Mouse (Mus musculus): ENCODE data around the gene Jagn1. TPM values are rescaled to one million over a fixed set of nuclear protein-coding genes. Genes with fewer than 3 reads are reported as not detected.

The Jagn1 gene
- polyA plus RNA-seq, 1 experiment from 2014 or later, result 86.0 TPM

GRCm38 (mm10) chr6:113457952-113458534, 15.7 kb downstream of the Jagn1 start, which contains the start of gene Il17re:
Il17re (plus strand) TSS chr6:113458484.
- H3K36me3 ChIP-seq (ENCODE audit: poor library complexity, severe bottlenecking), result no peaks in the 10 kb centered on the region
- H3K9ac ChIP-seq, result no peak within 1 kb of the TSS
- 75% methylated on average over 10 of the region's 10 CpGs for WGBS
- no peak within 1 kb of the TSS for H3K4me2 ChIP-seq
- no peaks in the 10 kb centered on the region for H3K9me3 ChIP-seq (replicated peaks)
- ATAC-seq, result no peak
- no peak within 1 kb of the TSS for H3K27ac ChIP-seq
- no peaks in the 10 kb centered on the region for H3K4me1 ChIP-seq
- H3K4me3 ChIP-seq, result no peak within 1 kb of the TSS
- no peaks in the 10 kb centered on the region for H3K27me3 ChIP-seq

- no peak overlapping the region for H3K27ac ChIP-seq
- H3K4me2 ChIP-seq, result no peak overlapping the region
- no peaks in the 10 kb centered on the region for H3K36me3 ChIP-seq (ENCODE audit: poor library complexity, severe bottlenecking)
- H3K4me1 ChIP-seq, result no peaks in the 10 kb centered on the region
- no peaks in the 10 kb centered on the region for H3K27me3 ChIP-seq
- no peak overlapping the region for H3K9ac ChIP-seq
- H3K9me3 ChIP-seq (replicated peaks), result no peaks in the 10 kb centered on the region
- ATAC-seq, result no peak
- 69% methylated on average over 10 of the region's 10 CpGs for WGBS
- no peak overlapping the region for H3K4me3 ChIP-seq
These were observed 16.3 kb downstream of the Jagn1 start for GRCm38 (mm10) chr6:113458635-113459034.

- no peak overlapping the region for H3K27ac ChIP-seq
- no peak overlapping the region for H3K4me3 ChIP-seq
- no peaks in the 10 kb centered on the region for H3K9me3 ChIP-seq (replicated peaks)
- ATAC-seq, result no peak
- no peaks in the 10 kb centered on the region for H3K36me3 ChIP-seq (ENCODE audit: poor library complexity, severe bottlenecking)
- H3K27me3 ChIP-seq, result peaks cover 20% of the 10 kb centered on the region; the same call in 1 of the 2 replicates
- H3K4me1 ChIP-seq, result 0 out of 2 replicates have a peak, but pooled peaks cover 3% of the 10 kb centered on the region
- WGBS, result 78% methylated on average over 7 of the region's 7 CpGs
- H3K4me2 ChIP-seq, result no peak overlapping the region
- no peak overlapping the region for H3K9ac ChIP-seq
These were observed 21.7 kb downstream of the Jagn1 start for GRCm38 (mm10) chr6:113464040-113464439.

- Histone ChIP-seq H3K27me3 (peaks cover 35% of the 10 kb centered on the region), H3K4me2 (no peak overlapping the region), H3K9ac (no peak overlapping the region), H3K4me1 (peaks cover 13% of the 10 kb centered on the region), H3K27ac (no peak overlapping the region), H3K4me3 (no peak overlapping the region), H3K36me3 (ENCODE audit: poor library complexity, severe bottlenecking) (no peaks in the 10 kb centered on the region), H3K9me3 (replicated peaks) (no peaks in the 10 kb centered on the region)
- WGBS, result 71% methylated on average over 5 of the region's 5 CpGs
- ATAC-seq, result no peak
These were observed 23.2 kb downstream of the Jagn1 start for GRCm38 (mm10) chr6:113465602-113466001.

- Histone ChIP-seq H3K4me1 (peaks cover 13% of the 10 kb centered on the region), H3K27ac (no peak overlapping the region), H3K9me3 (replicated peaks) (no peaks in the 10 kb centered on the region), H3K27me3 (peaks cover 56% of the 10 kb centered on the region), H3K4me2 (peak overlapping the region; percentile 69), H3K4me3 (no peak overlapping the region), H3K36me3 (ENCODE audit: poor library complexity, severe bottlenecking) (no peaks in the 10 kb centered on the region), H3K9ac (no peak overlapping the region)
- 73% methylated on average over 3 of the region's 3 CpGs for WGBS
- no peak for ATAC-seq
These were observed 26.1 kb downstream of the Jagn1 start for GRCm38 (mm10) chr6:113468512-113468911.

GRCm38 (mm10) chr6:113469021-113469420, 26.7 kb downstream of the Jagn1 start:
- peak; percentile 75 for ATAC-seq
- peaks cover 54% of the 10 kb centered on the region for H3K27me3 ChIP-seq
- WGBS, result 9% methylated on average over 9 of the region's 9 CpGs
- H3K4me1 ChIP-seq, result peaks cover 13% of the 10 kb centered on the region
- peak overlapping the region; percentile 39 for H3K4me3 ChIP-seq
- H3K27ac ChIP-seq, result no peak overlapping the region
- peak overlapping the region; percentile 69 for H3K4me2 ChIP-seq
- no peaks in the 10 kb centered on the region for H3K36me3 ChIP-seq (ENCODE audit: poor library complexity, severe bottlenecking)
- H3K9me3 ChIP-seq (replicated peaks), result no peaks in the 10 kb centered on the region
- peak overlapping the region; percentile 51 for H3K9ac ChIP-seq

GRCm38 (mm10) chr6:113469432-113469831, 27.1 kb downstream of the Jagn1 start:
- H3K4me3 ChIP-seq, result peak overlapping the region; percentile 39
- no peaks in the 10 kb centered on the region for H3K36me3 ChIP-seq (ENCODE audit: poor library complexity, severe bottlenecking)
- peaks cover 50% of the 10 kb centered on the region for H3K27me3 ChIP-seq
- WGBS, result under 1% methylated on average over 31 of the region's 31 CpGs
- peak; percentile 84 for ATAC-seq
- H3K9me3 ChIP-seq (replicated peaks), result no peaks in the 10 kb centered on the region
- peak overlapping the region; percentile 69 for H3K4me2 ChIP-seq
- H3K27ac ChIP-seq, result no peak overlapping the region
- peaks cover 13% of the 10 kb centered on the region for H3K4me1 ChIP-seq
- peak overlapping the region; percentile 51 for H3K9ac ChIP-seq

GRCm38 (mm10) chr6:113471297-113471936, 29.0 kb downstream of the Jagn1 start, which contains the start of gene Il17rc:
Il17rc (plus strand) TSS chr6:113471427.
- no peak for ATAC-seq
- H3K9me3 ChIP-seq (replicated peaks), result no peaks in the 10 kb centered on the region
- no peaks in the 10 kb centered on the region for H3K36me3 ChIP-seq (ENCODE audit: poor library complexity, severe bottlenecking)
- no peak within 1 kb of the TSS for H3K27ac ChIP-seq
- H3K4me2 ChIP-seq, result 0 out of 2 replicates have a peak within 1 kb of the TSS, but pooled peaks have one; percentile 7
- peaks cover 13% of the 10 kb centered on the region for H3K4me1 ChIP-seq
- H3K27me3 ChIP-seq, result peaks cover 48% of the 10 kb centered on the region
- WGBS, result 25% methylated on average over 12 of the region's 12 CpGs
- H3K9ac ChIP-seq, result no peak within 1 kb of the TSS
- H3K4me3 ChIP-seq, result no peak within 1 kb of the TSS

- Histone ChIP-seq H3K27ac (no peak overlapping the region), H3K36me3 (ENCODE audit: poor library complexity, severe bottlenecking) (no peaks in the 10 kb centered on the region), H3K9ac (no peak overlapping the region), H3K4me3 (no peak overlapping the region), H3K4me2 (no peak overlapping the region), H3K27me3 (peaks cover 48% of the 10 kb centered on the region), H3K4me1 (peaks cover 13% of the 10 kb centered on the region), H3K9me3 (replicated peaks) (no peaks in the 10 kb centered on the region)
- WGBS, result 68% methylated on average over 10 of the region's 10 CpGs
- no peak for ATAC-seq
These were observed 29.7 kb downstream of the Jagn1 start for GRCm38 (mm10) chr6:113472061-113472460.

GRCm38 (mm10) chr6:113473246-113473645, 30.9 kb downstream of the Jagn1 start:
- Histone ChIP-seq H3K27me3 (peaks cover 46% of the 10 kb centered on the region), H3K27ac (no peak overlapping the region), H3K4me1 (peaks cover 13% of the 10 kb centered on the region), H3K9ac (no peak overlapping the region), H3K36me3 (ENCODE audit: poor library complexity, severe bottlenecking) (no peaks in the 10 kb centered on the region), H3K4me2 (no peak overlapping the region), H3K4me3 (no peak overlapping the region), H3K9me3 (replicated peaks) (no peaks in the 10 kb centered on the region)
- WGBS, result 89% methylated on average over 2 of the region's 2 CpGs
- no peak for ATAC-seq

GRCm38 (mm10) chr6:113473715-113474114, 31.3 kb downstream of the Jagn1 start:
- Histone ChIP-seq H3K4me1 (peaks cover 13% of the 10 kb centered on the region), H3K36me3 (ENCODE audit: poor library complexity, severe bottlenecking) (no peaks in the 10 kb centered on the region), H3K9me3 (replicated peaks) (no peaks in the 10 kb centered on the region), H3K4me3 (no peak overlapping the region), H3K9ac (no peak overlapping the region), H3K4me2 (no peak overlapping the region), H3K27me3 (peaks cover 44% of the 10 kb centered on the region), H3K27ac (no peak overlapping the region)
- WGBS, result 92% methylated on average over 6 of the region's 6 CpGs
- no peak for ATAC-seq

GRCm38 (mm10) chr6:113477353-113477752, 35.0 kb downstream of the Jagn1 start:
- 66% methylated on average over 7 of the region's 7 CpGs for WGBS
- H3K4me3 ChIP-seq, result no peak overlapping the region
- no peak overlapping the region for H3K27ac ChIP-seq
- no peak overlapping the region for H3K9ac ChIP-seq
- no peak overlapping the region for H3K4me2 ChIP-seq
- ATAC-seq, result no peak
- no peaks in the 10 kb centered on the region for H3K9me3 ChIP-seq (replicated peaks)
- H3K4me1 ChIP-seq, result peaks cover 7% of the 10 kb centered on the region; the same call in 1 of the 2 replicates
- H3K36me3 ChIP-seq (ENCODE audit: poor library complexity, severe bottlenecking), result no peaks in the 10 kb centered on the region
- H3K27me3 ChIP-seq, result peaks cover 22% of the 10 kb centered on the region
